ENCODE assay signal across 14 mouse cellular contexts in the genomic region with DNA sequence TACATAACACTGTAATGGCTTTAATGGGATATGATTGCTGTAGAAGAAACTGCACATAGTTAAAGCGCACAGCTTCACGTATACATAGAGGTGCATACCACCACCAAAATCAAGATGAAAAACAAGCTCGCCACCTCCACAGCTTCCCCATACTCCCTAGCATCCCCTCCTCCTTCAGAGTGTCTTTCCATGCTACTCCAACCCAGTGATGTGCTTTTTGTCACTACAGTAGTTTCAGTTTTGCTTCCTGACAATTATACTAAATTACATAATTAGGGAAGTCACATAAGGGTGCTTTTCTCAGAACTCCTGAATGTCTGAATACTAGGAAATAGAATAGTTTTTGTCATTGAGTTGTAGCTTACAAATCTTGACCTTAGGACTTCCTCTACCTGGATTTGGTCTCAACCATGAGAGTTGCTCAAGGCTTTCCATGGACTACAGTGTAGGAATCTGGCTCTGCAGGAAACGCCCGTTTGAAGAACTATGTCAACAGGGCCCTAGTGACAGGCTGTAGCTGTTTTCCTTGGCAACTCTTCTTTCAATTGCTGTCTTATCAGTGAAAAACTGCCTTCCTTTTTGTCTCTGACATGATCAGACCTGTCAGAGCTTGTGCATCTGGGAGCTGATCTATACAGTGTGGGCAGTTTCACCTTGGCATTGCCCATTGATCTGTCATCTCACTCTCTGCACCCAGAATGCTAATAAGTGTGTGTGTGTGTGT.
DNase-seq lines count a peak whose midpoint lies in the region; ATAC-seq and TF ChIP-seq lines count a peak whose summit lies in the region.
"Had no signal": no experiment of that assay in that cellular context is flagged by ENCODE, and none has a peak within 500 bp of the region (broad histone marks: within the 10 kb centered on the region; RNA-seq: fewer than 3 reads in every experiment).

No protein-coding gene starts in this region.

- no peak for TF ChIP-seq POLR2A in kidney, adult 2 months (IDR thresholded peaks at IDR 0.05; ENCODE audit: low read depth, low read length)

- H3K4me1 ChIP-seq in kidney, adult 2 months (ENCODE audit: control insufficient read depth, insufficient read depth, low read length) = peaks cover 4% of the 10 kb centered on the region; the same call in 1 of the 2 replicates
- no peaks in the 10 kb centered on the region for H3K4me1 ChIP-seq in kidney, embryonic 16.5 days (ENCODE audit: insufficient read depth, low read length)
- H3K4me1 ChIP-seq: forebrain, embryonic 15.5 days had no signal

- peak overlapping the region; percentile 35; the same call in 1 of the 2 replicates for H3K27ac ChIP-seq in kidney, adult 2 months (ENCODE audit: insufficient read depth, low read depth, low read length)
- no peak overlapping the region for H3K27ac ChIP-seq in kidney, embryonic 16.5 days (ENCODE audit: low read length)
- H3K27ac ChIP-seq: forebrain, embryonic 15.5 days; heart, embryonic 13.5 days; midbrain, embryonic 13.5 days; neural tube, embryonic 15.5 days had no signal

- no peak overlapping the region for H3K9ac ChIP-seq in kidney, embryonic 16.5 days (replicated peaks; ENCODE audit: low read length)
- H3K9ac ChIP-seq: forebrain, embryonic 15.5 days; heart, embryonic 13.5 days; midbrain, embryonic 13.5 days; neural tube, embryonic 15.5 days had no signal

- no peak overlapping the region; the same call in 1 of the 2 replicates for H3K4me3 ChIP-seq in kidney, adult 2 months (ENCODE audit: insufficient read depth, low read depth, low read length)
- H3K4me3 ChIP-seq in kidney, embryonic 16.5 days (ENCODE audit: low read length) = no peak overlapping the region
- H3K4me3 ChIP-seq: forebrain, embryonic 15.5 days; heart, embryonic 13.5 days; midbrain, embryonic 13.5 days; neural tube, embryonic 15.5 days had no signal

- TF ChIP-seq CTCF in kidney, adult 2 months (conservative IDR thresholded peaks at IDR 0.05; ENCODE audit: insufficient read depth, insufficient read length, low read depth, low read length) = no peak

- H3K9me3 ChIP-seq in kidney, embryonic 16.5 days (ENCODE audit: low read length) = no peaks in the 10 kb centered on the region
- H3K9me3 ChIP-seq: forebrain, embryonic 15.5 days; G1E; heart, embryonic 13.5 days; midbrain, embryonic 13.5 days; neural tube, embryonic 15.5 days had no signal

- no peak for ATAC-seq in kidney, embryonic 16.5 days (ENCODE audit: low FRiP score, low TSS enrichment)
- peak; percentile 46 to 48; a peak in 3 of 4 replicates for ATAC-seq in hematopoietic stem cell, adult 5-6 weeks (replicated peaks in 1 of 2; ENCODE audit: insufficient read depth in 1 of 2, low FRiP score in 2 of 2, low TSS enrichment in 1 of 2, low read depth in 1 of 2, poor library complexity in 2 of 2, severe bottlenecking in 2 of 2)
- no peak for ATAC-seq in monocyte, adult 5-6 weeks (replicated peaks; ENCODE audit: insufficient number of reproducible peaks, low FRiP score, low TSS enrichment, poor library complexity, severe bottlenecking)
- ATAC-seq: forebrain, embryonic 15.5 days; midbrain, embryonic 13.5 days had no signal

- no peak overlapping the region for H3K4me2 ChIP-seq in kidney, embryonic 16.5 days (replicated peaks; ENCODE audit: low read depth, low read length)
- H3K4me2 ChIP-seq: forebrain, embryonic 15.5 days; heart, embryonic 13.5 days; midbrain, embryonic 13.5 days; neural tube, embryonic 15.5 days had no signal

- 69% methylated on average over 5 of the region's 5 CpGs for WGBS in kidney, adult 2 months
- WGBS in kidney, embryonic 16.5 days = 73% methylated on average over 5 of the region's 5 CpGs

- H3K27me3 ChIP-seq in kidney, adult 2 months (replicated peaks; ENCODE audit: control insufficient read depth, insufficient read depth, low read length) = no peaks in the 10 kb centered on the region
- H3K27me3 ChIP-seq in kidney, embryonic 16.5 days (ENCODE audit: insufficient read depth, low read length) = no peaks in the 10 kb centered on the region
- H3K27me3 ChIP-seq: forebrain, embryonic 15.5 days; heart, embryonic 13.5 days; midbrain, embryonic 13.5 days; neural tube, embryonic 15.5 days had no signal

- no peaks in the 10 kb centered on the region for H3K36me3 ChIP-seq in kidney, adult 2 months (ENCODE audit: control insufficient read depth, insufficient read depth, low read length)
- H3K36me3 ChIP-seq in kidney, embryonic 16.5 days (ENCODE audit: insufficient read depth, low read length) = no peaks in the 10 kb centered on the region
- H3K36me3 ChIP-seq: forebrain, embryonic 15.5 days; G1E; heart, embryonic 13.5 days; midbrain, embryonic 13.5 days; neural tube, embryonic 15.5 days had no signal

- DNase-seq in adrenal gland, adult 2 months = peak; percentile 26
- DNase-seq in adrenal gland, adult 8-10 months = no peak
- DNase-seq in kidney, adult 2 months = peak; percentile 56
- DNase-seq in lung, postnatal 14 days = peak; percentile 39
- DNase-seq in ovary, postnatal 10 days (ENCODE audit: low spot score) = no peak
- DNase-seq: cerebellum, adult 11 months had no signal

Comparison
In these comparisons a context has a peak if more than half of its experiments do, and no peak if none do; other contexts are left out.
1. DNase-seq: peak in adrenal gland, adult 2 months (single experiment), kidney, adult 2 months (single experiment) and lung, postnatal 14 days (single experiment); none in adrenal gland, adult 8-10 months (single experiment) and ovary, postnatal 10 days (single experiment).
2. ATAC-seq: peak in hematopoietic stem cell, adult 5-6 weeks (2 of 2); none in kidney, embryonic 16.5 days (single experiment) and monocyte, adult 5-6 weeks (single experiment).